Mouse (Mus musculus): ENCODE data around the gene Gm10715.
A peak's percentile ranks its signal among the peaks of the same experiment; 100 is the strongest.
"Not testable (repeated sequence)": the region's sequence is repeated elsewhere in the genome, so short reads cannot be mapped to it uniquely, and the experiment has no call there.

Gm10715 gene

GRCm38 (mm10) chr9:3025653-3026052 lies 11.0 kb upstream of the Gm10715 start:
- DNase-seq, result peak; percentile 16

- DNase-seq, result not testable (repeated sequence)
Measured at GRCm38 (mm10) chr9:3026136-3026535, 10.5 kb upstream of the Gm10715 start.

GRCm38 (mm10) chr9:3026741-3027140 lies 9.9 kb upstream of the Gm10715 start:
- not testable (repeated sequence) for DNase-seq

GRCm38 (mm10) chr9:3027200-3027599 lies 9.5 kb upstream of the Gm10715 start:
- not testable (repeated sequence) for DNase-seq

GRCm38 (mm10) chr9:3029276-3030000 lies 7.2 kb upstream of the Gm10715 start:
- DNase-seq, result not testable (repeated sequence)

GRCm38 (mm10) chr9:3030677-3031318 lies 5.9 kb upstream of the Gm10715 start:
- DNase-seq, result not testable (repeated sequence)

- not testable (repeated sequence) for DNase-seq
Measured at GRCm38 (mm10) chr9:3034299-3034698, 2.4 kb upstream of the Gm10715 start, which contains the start of gene Gm17535. Gm17535 (plus strand) TSS chr9:3034599.

GRCm38 (mm10) chr9:3038161-3038560 lies 1.5 kb downstream of the Gm10715 start:
- DNase-seq, result not testable (repeated sequence)

Measured in cerebellum, adult 11 months (tissue).